Mouse (Mus musculus): ENCODE data around the gene Ssh2. TPM values are rescaled to one million over a fixed set of nuclear protein-coding genes. Genes with fewer than 3 reads are reported as not detected.

Gene Ssh2
- 167 TPM for polyA plus RNA-seq (2017; shearing (Covaris generic))

GRCm38 (mm10) chr11:77215951-77216760, at the start of gene Ssh2:
Ssh2 (plus strand) TSS chr11:77216287.

GRCm38 (mm10) chr11:77188868-77189267, 27.2 kb upstream of the Ssh2 start, which contains the start of gene Efcab5:
Efcab5 (minus strand) TSS chr11:77188968.

GRCm38 (mm10) chr11:77462283-77463100, 246.4 kb downstream of the Ssh2 start, which contains the start of gene Coro6:
Coro6 (plus strand) TSS chr11:77462411.

GRCm38 (mm10) chr11:77489591-77490235, 273.6 kb downstream of the Ssh2 start, which contains the start of gene Ankrd13b:
Ankrd13b (minus strand) TSS chr11:77489678.

GRCm38 (mm10) chr11:77493512-77494343, 277.6 kb downstream of the Ssh2 start, which contains the start of gene Git1:
Git1 (plus strand) TSS chr11:77493562.

Other genes starting within 250 kb of the Ssh2 start
- not detected for gene Slc6a4, start 217.7 kb upstream of the Ssh2 start, polyA plus RNA-seq (2017; shearing (Covaris generic))
- 46.9 TPM for gene Nsrp1, start 137.9 kb upstream of the Ssh2 start, polyA plus RNA-seq (2017; shearing (Covaris generic))
- gene Efcab5, start 27.3 kb upstream of the Ssh2 start, polyA plus RNA-seq (2017; shearing (Covaris generic)) = 0.10 TPM
- not detected for gene Coro6, start 246.1 kb downstream of the Ssh2 start, polyA plus RNA-seq (2017; shearing (Covaris generic))